Mouse (Mus musculus) spleen, postnatal 0 days (tissue): ENCODE measurements around the gene Zbtb22. TPM values are rescaled to one million over a fixed set of nuclear protein-coding genes. Genes with fewer than 3 reads are reported as not detected.

ENCODE experiments used
- polyA plus RNA-seq: library from polyadenylated mRNA; unstranded; fragments of >200 nt; fragmentation: Nextera tagmentation; extraction: Ambion mirVana; gene quantifications from 2 replicates; pipeline ENCODE4 v1.2.1, GENCODE M21; 2015

The Zbtb22 gene
- 11.8 and 12.6 TPM in 2 replicates for polyA plus RNA-seq

DNA sequence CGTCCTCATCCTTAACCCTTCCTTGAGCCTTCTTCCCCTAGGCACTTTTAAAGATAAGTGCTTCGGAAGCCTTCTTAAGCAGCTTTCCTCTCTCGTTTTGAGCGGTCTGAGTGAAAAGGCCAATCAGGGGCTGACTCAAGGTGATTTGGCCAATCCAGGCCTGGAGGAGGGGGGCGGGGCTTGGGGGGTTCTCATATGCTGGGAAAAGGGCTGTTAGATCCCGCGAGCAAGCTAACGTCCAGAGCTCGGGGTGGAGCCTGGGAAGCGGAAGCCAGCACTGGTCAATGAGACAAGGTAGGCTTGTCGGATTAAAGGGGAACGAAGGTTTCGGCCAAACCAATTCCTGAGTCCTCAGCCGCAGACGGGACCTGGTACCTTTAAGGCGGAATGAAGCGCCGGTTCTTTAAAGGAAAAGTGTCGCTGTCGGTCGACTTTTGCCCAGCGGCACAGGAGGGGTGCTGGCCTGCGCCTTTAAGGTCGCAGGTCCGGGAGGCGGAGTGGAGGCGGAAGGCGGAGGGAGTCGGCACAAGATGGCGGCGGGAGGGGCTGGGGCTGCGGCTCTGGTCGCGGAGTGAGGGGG is at the start of gene Zbtb22, which contains the start of gene Tapbp:
Zbtb22 (plus strand) TSS at position 234 of the 580 bp plus-strand sequence.
Tapbp (plus strand) TSS at position 229 of the 580 bp plus-strand sequence.

DNA sequence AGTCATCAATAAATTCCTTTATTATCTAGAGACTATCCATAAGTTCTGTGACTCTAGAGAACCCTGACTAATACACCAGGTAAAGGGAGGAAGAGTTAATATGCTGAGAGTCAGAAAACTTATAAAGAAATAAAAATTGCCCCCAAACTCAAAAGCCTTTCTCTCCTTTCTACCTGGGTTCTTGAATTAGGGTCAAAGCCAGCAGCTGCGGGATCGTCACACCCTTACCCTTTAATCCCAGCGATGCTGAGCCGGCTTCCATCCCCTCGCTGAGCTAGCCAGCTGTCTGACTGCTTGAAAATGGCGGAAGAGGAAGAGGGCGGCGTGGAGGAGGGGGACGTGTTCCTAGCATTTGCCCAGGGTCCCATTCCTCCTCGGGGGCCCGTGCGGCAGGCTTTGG is 42.2 kb upstream of the Zbtb22 start, which contains the start of gene Gm7029:
Gm7029 (plus strand) TSS at position 301 of the 400 bp plus-strand sequence.

DNA sequence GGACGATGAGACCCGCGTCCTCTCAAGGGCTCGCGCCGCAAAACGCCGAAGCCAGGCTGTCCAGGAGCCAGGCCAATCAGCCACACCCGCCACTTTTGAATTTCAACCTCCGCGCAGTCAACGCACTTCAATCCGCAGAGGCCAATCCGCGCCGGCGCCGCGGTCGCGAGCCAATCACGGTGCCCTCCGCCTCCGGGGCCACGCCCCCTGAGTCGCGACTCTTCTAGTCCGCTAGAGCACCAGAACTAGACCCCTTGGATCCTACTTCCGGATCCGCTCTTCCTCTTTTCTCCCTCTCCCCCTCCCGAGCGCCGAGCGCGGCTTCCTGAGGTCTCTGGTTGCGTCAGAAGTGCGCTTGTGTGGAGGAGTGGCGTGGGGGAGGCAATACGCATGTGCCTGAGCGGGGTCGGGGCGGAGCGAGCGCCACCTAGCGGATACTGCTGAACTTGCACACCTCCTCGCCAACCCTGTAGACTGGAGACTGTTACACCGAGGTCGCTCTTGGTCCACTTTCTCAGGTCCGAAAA is 25.1 kb upstream of the Zbtb22 start, which contains the start of gene Kifc1:
Kifc1 (minus strand) TSS at position 129 of the 527 bp plus-strand sequence.

DNA sequence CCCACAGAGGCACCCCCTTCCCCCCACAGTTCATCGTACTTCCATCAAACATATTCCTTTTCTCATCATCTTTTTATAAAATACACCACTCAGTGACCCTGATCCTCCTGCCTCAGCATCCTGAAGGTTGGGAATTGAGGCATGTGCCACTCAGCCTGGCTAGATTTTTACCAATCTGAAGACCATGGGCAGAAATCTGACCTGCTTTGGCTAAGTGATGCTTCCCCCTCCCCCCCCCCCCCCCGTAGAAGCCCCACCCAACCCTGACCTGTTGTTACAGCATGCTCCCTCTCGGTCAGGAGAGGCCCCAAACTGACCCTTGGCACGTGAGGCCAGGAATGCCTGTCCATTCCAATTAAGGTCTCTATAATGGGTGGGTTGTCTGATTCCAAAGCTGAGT is 10.9 kb upstream of the Zbtb22 start, which contains the start of gene Platr17:
Platr17 (plus strand) TSS at position 301 of the 400 bp plus-strand sequence.

DNA sequence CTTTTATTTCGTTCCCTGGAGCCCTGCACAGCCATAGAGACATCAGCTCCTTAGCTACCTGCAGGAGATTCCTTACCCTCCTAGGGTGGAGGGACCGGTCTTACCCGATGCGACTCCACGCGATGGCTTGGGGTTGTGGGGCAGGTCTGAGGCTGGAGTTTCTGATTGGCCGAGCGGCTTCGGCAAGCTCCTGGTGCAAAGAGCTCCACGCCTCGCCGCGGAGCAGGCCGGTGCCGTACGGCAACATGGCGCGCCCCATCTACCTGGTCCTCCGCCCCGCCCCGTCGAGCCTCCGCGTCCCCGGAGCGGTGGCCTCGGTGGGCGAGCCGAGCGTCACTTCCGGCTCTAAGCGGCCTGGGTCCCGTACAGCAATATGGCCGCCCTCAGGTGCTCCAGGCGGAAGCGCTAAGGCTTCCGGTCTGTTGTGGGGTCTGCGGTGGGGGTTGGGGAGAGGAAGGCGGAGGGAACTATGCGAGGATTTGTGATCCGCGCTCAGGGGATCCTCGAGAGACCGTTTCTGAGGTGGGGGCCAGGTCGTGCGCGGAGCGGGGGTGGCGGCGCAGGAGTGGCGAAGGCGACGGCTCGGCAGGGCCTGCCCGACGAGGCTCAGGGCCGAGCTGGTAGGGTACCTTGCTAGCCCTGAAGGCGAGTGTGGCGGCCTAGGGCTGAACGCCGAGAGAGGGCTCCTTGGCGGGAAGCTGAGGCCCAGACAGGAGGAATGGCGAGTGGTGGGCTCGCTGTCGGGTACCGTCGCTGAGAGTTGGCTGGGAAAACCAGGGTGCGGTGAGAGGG is 6.4 kb upstream of the Zbtb22 start, which contains the start of gene Daxx:
Daxx (plus strand) TSS at position 338 of the 792 bp plus-strand sequence.

DNA sequence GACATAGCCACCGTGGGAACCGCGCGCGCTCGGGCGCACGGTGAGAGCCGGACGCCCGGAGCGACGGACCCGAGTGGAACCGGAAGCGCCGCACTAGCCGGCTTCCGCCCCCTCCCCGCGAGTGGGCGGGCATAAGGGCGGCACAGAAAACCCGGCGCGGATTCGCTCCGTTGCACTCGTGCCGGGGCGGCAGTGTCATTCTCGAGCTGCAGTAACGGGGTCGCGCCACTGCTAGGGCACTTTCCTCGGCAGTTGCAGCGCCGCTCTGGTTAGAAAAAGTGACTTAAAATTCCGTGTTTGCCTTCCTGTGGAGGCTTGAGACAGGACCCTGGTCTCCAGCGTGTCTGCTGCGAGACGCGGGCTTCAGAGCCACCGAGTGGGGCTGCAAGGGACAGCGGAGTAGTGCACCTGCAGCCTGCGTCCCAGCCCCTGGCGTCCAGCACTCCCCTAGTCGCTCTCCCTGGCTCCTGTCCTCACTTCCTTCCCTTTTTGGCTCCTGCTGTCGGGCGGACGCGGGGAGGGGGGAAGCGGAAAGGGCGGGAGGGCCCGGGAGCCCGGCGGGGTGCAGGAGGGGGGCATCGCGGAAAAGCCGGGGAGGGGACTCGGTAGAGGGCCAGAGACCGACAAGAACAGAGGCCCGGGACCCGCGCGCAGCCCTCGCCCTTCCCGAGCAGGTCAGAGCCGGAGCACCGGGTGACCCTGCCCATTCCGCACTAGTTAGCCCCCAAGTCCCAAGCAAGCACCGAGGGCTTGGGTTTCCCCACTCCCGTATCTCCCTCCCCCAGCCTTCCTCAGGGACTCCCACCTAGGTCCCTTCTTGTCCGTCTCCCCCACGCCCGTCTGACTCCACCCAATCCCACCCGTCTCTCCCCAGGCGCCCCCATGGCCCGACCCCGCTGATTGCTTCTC is 13.9 kb downstream of the Zbtb22 start, which contains the start of gene Rgl2:
Rgl2 (plus strand) TSS at position 173 of the 909 bp plus-strand sequence.

DNA sequence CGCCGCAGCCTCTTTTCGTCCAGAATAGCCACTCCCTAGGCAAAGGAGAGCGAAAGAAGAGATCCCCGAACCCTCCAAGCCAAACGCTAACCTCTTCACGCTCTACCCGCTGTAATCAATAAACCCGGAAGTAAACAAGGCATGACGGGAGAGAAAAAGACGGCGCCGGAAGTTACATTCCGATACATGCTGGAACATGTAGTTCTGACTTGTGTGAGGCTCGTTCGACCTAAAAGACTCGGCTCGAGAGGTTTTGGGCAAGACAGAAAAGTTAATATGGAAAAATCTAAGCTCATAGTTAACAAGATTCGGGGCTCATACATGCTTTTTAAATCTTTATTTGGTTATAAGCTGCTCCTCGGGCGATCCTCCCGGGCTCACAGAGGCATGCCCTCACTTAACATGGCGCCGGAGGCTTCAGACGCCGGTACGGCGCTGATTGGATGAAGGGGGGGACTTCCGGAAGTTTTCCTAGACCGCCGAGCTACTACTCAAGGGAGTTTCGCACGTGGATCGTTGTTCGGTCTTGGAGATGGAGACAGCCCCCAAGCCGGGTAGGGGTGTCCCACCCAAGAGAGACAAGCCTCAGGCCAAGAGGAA is 24.6 kb downstream of the Zbtb22 start, which contains the start of the genes Pfdn6 and Wdr46:
Pfdn6 (minus strand) TSS at position 138 of the 600 bp plus-strand sequence.
Wdr46 (plus strand) TSS at position 455 of the 600 bp plus-strand sequence.

DNA sequence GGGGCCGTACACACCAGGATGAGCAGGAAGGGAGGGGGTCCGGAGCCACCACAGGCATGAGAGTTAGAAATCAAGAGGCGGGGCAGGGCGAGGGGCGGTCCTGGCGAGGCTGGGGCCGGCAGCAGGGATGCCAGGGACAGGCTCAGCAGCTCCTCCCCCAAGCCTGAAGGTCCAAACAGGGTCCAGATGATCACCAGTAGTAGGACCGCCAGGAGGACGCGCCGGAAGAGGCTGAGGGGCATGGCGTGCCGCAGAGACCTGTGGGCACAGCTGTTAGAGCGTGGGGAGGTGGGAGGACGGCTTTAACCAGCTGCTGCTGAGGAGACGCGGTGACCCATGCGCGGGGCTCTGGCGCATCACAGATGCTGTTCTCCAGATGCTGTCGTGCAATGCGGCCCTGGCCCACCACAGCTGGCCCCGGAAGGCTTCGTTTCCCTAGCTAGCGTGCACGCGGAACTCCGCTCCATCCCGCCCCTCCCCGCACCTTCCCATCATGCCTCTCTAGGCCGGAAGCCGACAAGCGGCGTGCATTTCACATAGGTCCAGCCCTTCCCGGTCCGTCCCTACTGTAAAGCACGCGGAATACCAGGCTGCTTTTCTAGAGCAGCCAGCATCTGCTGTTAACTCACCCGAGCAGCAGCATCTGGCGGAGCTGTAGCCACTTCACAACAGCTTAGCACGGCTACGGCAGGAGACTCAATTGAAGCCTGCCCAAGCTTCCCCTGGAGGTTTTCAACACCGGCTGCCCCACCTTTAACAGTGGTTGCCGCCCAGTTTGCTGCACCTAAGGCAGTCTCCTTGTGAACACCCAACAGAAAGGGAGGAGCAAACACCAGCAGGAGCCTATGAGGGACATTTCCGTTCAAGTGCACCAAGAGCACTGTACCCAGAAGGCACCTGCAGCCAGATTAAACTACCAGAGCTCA is 35.6 kb downstream of the Zbtb22 start, which contains the start of gene B3galt4:
B3galt4 (minus strand) TSS at position 468 of the 926 bp plus-strand sequence.

DNA sequence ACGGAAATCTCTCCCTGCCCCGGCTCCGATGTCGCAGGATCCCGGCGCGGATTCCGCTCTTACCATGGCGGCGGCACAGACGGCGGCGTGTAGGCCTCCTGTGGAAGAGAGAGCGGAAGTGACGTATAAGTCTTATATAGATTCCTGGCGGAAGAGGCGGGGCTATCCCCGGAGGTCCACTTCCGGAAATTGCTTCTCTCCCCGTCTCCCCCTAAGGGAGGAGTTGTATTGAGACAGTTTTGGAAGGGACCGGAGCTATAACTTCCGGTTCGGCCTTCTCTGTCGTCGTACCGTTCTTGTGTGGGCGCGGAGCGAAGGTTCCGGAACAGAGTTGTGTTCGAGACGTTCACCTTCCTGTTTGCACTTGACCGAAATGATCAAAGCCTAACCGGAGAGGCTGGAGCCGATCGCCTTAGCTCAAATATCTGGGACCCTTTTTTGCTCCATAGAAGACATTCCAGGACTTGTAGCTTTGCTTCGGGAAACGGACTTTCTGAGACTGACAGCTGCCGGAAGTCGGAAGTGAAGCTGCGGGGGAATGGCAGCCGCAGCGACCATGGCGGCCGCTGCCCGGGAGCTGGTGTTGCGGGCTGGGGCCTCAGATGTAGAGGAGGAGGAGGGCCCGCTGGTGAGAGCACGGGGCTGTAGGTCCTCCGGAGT is 40.0 kb downstream of the Zbtb22 start, which contains the start of the genes Vps52 and Rps18:
Vps52 (plus strand) TSS at position 258 of the 660 bp plus-strand sequence.
Rps18 (minus strand) TSS at position 447 of the 660 bp plus-strand sequence.

Other genes with a start within 250 kb of the Zbtb22 start
- gene Hnrnpm, start 229.0 kb upstream of the Zbtb22 start, polyA plus RNA-seq: 201 and 207 TPM in 2 replicates
- 242 and 248 TPM in 2 replicates for gene March2, start 197.2 kb upstream of the Zbtb22 start, polyA plus RNA-seq
- 138 and 157 TPM in 2 replicates for gene Rab11b, start 155.4 kb upstream of the Zbtb22 start, polyA plus RNA-seq
- 37.2 and 37.6 TPM in 2 replicates for gene Angptl4, start 134.1 kb upstream of the Zbtb22 start, polyA plus RNA-seq
- gene Kank3, start 105.4 kb upstream of the Zbtb22 start, polyA plus RNA-seq: 27.7 and 41.7 TPM in 2 replicates
- gene Rps28, start 91.3 kb upstream of the Zbtb22 start, polyA plus RNA-seq: 1,075 and 1,076 TPM in 2 replicates
- gene Ndufa7, start 91.3 kb upstream of the Zbtb22 start, polyA plus RNA-seq: 294 and 300 TPM in 2 replicates
- 14.3 and 19.1 TPM in 2 replicates for gene Cd320, start 72.8 kb upstream of the Zbtb22 start, polyA plus RNA-seq
- gene Gm7029, start 42.1 kb upstream of the Zbtb22 start, polyA plus RNA-seq: not detected in 2 replicates
- 7.4 and 8.4 TPM in 2 replicates for gene Kifc1, start 25.2 kb upstream of the Zbtb22 start, polyA plus RNA-seq
- 0.77 and 1.2 TPM in 2 replicates for gene Platr17, start 10.8 kb upstream of the Zbtb22 start, polyA plus RNA-seq
- 27.0 and 29.1 TPM in 2 replicates for gene Daxx, start 6.5 kb upstream of the Zbtb22 start, polyA plus RNA-seq
- gene Tapbp, start within 50 bp of the Zbtb22 start, polyA plus RNA-seq: 70.3 and 83.6 TPM in 2 replicates
- 16.8 and 22.9 TPM in 2 replicates for gene Rgl2, start 13.6 kb downstream of the Zbtb22 start, polyA plus RNA-seq
- 147 and 152 TPM in 2 replicates for gene Pfdn6, start 24.4 kb downstream of the Zbtb22 start, polyA plus RNA-seq
- 20.6 and 20.9 TPM in 2 replicates for gene Wdr46, start 24.8 kb downstream of the Zbtb22 start, polyA plus RNA-seq
- 3.7 and 4.2 TPM in 2 replicates for gene B3galt4, start 35.6 kb downstream of the Zbtb22 start, polyA plus RNA-seq
- 25.5 and 27.2 TPM in 2 replicates for gene Vps52, start 39.9 kb downstream of the Zbtb22 start, polyA plus RNA-seq
- gene Rps18, start 40.1 kb downstream of the Zbtb22 start, polyA plus RNA-seq: 2,156 and 2,219 TPM in 2 replicates
- 186 and 228 TPM in 2 replicates for gene H2-K1, start 84.4 kb downstream of the Zbtb22 start, polyA plus RNA-seq
- gene Ring1, start 108.8 kb downstream of the Zbtb22 start, polyA plus RNA-seq: 8.9 and 11.6 TPM in 2 replicates
- 36.1 and 46.0 TPM in 2 replicates for gene H2-Ke6, start 112.2 kb downstream of the Zbtb22 start, polyA plus RNA-seq
- gene Slc39a7, start 115.8 kb downstream of the Zbtb22 start, polyA plus RNA-seq: 58.1 and 68.4 TPM in 2 replicates
- gene Rxrb, start 115.9 kb downstream of the Zbtb22 start, polyA plus RNA-seq: 26.4 and 30.3 TPM in 2 replicates
- 0.32 and 0.93 TPM in 2 replicates for gene Col11a2, start 123.5 kb downstream of the Zbtb22 start, polyA plus RNA-seq
- gene H2-Oa, start 176.4 kb downstream of the Zbtb22 start, polyA plus RNA-seq: 2.5 and 4.4 TPM in 2 replicates
- gene H2-DMa, start 203.6 kb downstream of the Zbtb22 start, polyA plus RNA-seq: 19.0 and 25.7 TPM in 2 replicates
- gene Brd2, start 206.7 kb downstream of the Zbtb22 start, polyA plus RNA-seq: 56.4 and 65.3 TPM in 2 replicates
- 4.8 and 5.6 TPM in 2 replicates for gene H2-DMb2, start 227.4 kb downstream of the Zbtb22 start, polyA plus RNA-seq
- gene H2-DMb1, start 237.2 kb downstream of the Zbtb22 start, polyA plus RNA-seq: 4.4 and 8.9 TPM in 2 replicates